In genomic region chr9:15045084-15045669, GRCm38 (mm10) we compare ENCODE assay signal across 8 mouse cellular contexts. TPM values are rescaled to one million over a fixed set of nuclear protein-coding genes. Genes with fewer than 3 reads are reported as not detected.
DNase-seq lines count a peak whose midpoint lies in the region; ATAC-seq and TF ChIP-seq lines count a peak whose summit lies in the region.

Gene Panx1 (minus strand): TSS chr9:15045478.

- H3K36me3 ChIP-seq in CH12.LX (replicated peaks in 1 of 2; ENCODE audit: control insufficient read depth in 1 of 2, insufficient read depth in 1 of 2, low read length in 1 of 2), result peaks cover 0 to 22% of the 10 kb centered on the region in 2 experiments
- H3K36me3 ChIP-seq in hindbrain, embryonic 13.5 days, result peaks cover 8% of the 10 kb centered on the region; the same call in 1 of the 2 replicates

- dilution Hi-C loops in CH12.LX (cut with MboI; ENCODE audit: extremely low pct_ligation_motif_present, extremely low pct_unique_long_range_greater_than_20kb, low sequenced_read_pairs), result no loop called here

- peak; percentile 79 for TF ChIP-seq POLR2A in CH12.LX (IDR thresholded peaks at IDR 0.05; ENCODE audit: low read depth, low read length)
- peak; percentile 76; the same call in 1 of the 2 replicates for TF ChIP-seq POLR2A in brain, embryonic 14.5 days (IDR thresholded peaks at IDR 0.05; ENCODE audit: borderline replicate concordance, extremely low read depth, insufficient read depth, insufficient read length, poor library complexity, severe bottlenecking)

- no peaks in the 10 kb centered on the region for H3K9me3 ChIP-seq in CH12.LX (replicated peaks; ENCODE audit: low read length)
- no peaks in the 10 kb centered on the region for H3K9me3 ChIP-seq in hindbrain, embryonic 13.5 days

- DNase-seq in CH12.LX (ENCODE audit: extremely low read depth), result peak; percentile 74
- peak; percentile 96 for DNase-seq in brain, embryonic 14.5 days (ENCODE audit: low read depth)
- peak; percentile 35 to 38 for DNase-seq in frontal cortex, postnatal 25 days (ENCODE audit: low spot score in 2 of 2)
- peak; percentile 52 to 60 for DNase-seq in layer of hippocampus, postnatal 25 days (ENCODE audit: extremely low spot score in 1 of 2, low spot score in 1 of 2)
- peak; percentile 73 for DNase-seq in lung, postnatal 36 days
- DNase-seq in retina, postnatal 1 day, result peak; percentile 88
- DNase-seq in thymus, postnatal 36 days, result peak; percentile 82 to 85

- ATAC-seq in hindbrain, embryonic 13.5 days (ENCODE audit: low FRiP score), result peak; percentile 94

- H3K4me2 ChIP-seq in CH12.LX (ENCODE audit: insufficient read depth, low read depth, poor library complexity, severe bottlenecking), result peak within 1 kb of the TSS; percentile 62
- peak within 1 kb of the TSS; percentile 76 for H3K4me2 ChIP-seq in hindbrain, embryonic 13.5 days

- no peak for TF ChIP-seq EP300 in CH12.LX (IDR thresholded peaks at IDR 0.05; ENCODE audit: low read length)

- in situ Hi-C loops in CH12.LX (cut with MboI; ENCODE audit: low pct_ligation_motif_present, low pct_unique_long_range_greater_than_20kb, low sequenced_read_pairs), result no loop called here

- no peaks in the 10 kb centered on the region for H3K27me3 ChIP-seq in CH12.LX (replicated peaks)
- H3K27me3 ChIP-seq in hindbrain, embryonic 13.5 days, result no peaks in the 10 kb centered on the region

- H3K79me2 ChIP-seq in CH12.LX (replicated peaks; ENCODE audit: control insufficient read depth, extremely low read depth, insufficient read depth, poor library complexity, severe bottlenecking), result no peaks in the 10 kb centered on the region

- H3K4me3 ChIP-seq in CH12.LX (replicated peaks in 1 of 3; ENCODE audit: low read depth in 2 of 3, low read length in 2 of 3, poor library complexity in 1 of 3), result peak within 1 kb of the TSS; percentile 53 to 86 (median 82)
- H3K4me3 ChIP-seq in hindbrain, embryonic 13.5 days, result peak within 1 kb of the TSS; percentile 75

- peak within 1 kb of the TSS; percentile 63 for H3K9ac ChIP-seq in CH12.LX (ENCODE audit: insufficient read depth, low read depth)
- peak within 1 kb of the TSS; percentile 93 for H3K9ac ChIP-seq in hindbrain, embryonic 13.5 days

- H3K27ac ChIP-seq in CH12.LX (ENCODE audit: insufficient read depth, low read depth), result no peak within 1 kb of the TSS; the same call in 1 of the 2 replicates
- peak within 1 kb of the TSS; percentile 96 for H3K27ac ChIP-seq in hindbrain, embryonic 13.5 days

- no peak for TF ChIP-seq CTCF in CH12.LX (conservative IDR thresholded peaks at IDR 0.05 in 1 of 2, IDR thresholded peaks at IDR 0.05 in 1 of 2; ENCODE audit: low read depth in 2 of 2, low read length in 2 of 2)
- no peak for TF ChIP-seq CTCF in brain, embryonic 14.5 days (IDR thresholded peaks at IDR 0.05; ENCODE audit: borderline replicate concordance, extremely low read depth, insufficient read depth, insufficient read length)

- no peak for TF ChIP-seq RAD21 in CH12.LX (IDR thresholded peaks at IDR 0.05; ENCODE audit: low read depth, low read length)

- WGBS in hindbrain, embryonic 13.5 days, result under 1% methylated on average over 57 of the region's 68 CpGs

- H3K4me1 ChIP-seq in CH12.LX (ENCODE audit: control insufficient read depth in 1 of 2, insufficient read depth in 2 of 2), result peaks cover 9 to 45% of the 10 kb centered on the region in 2 experiments
- peaks cover 50% of the 10 kb centered on the region for H3K4me1 ChIP-seq in hindbrain, embryonic 13.5 days (replicated peaks)

TF ChIP-seq in CH12.LX, 34 proteins besides CTCF, POLR2A, EP300 and RAD21:
- peak; percentile 40; the same call in 1 of the 2 replicates for TF ChIP-seq NRF1 (IDR thresholded peaks at IDR 0.05; ENCODE audit: low read depth, low read length)
- TF ChIP-seq RCOR1 (conservative IDR thresholded peaks at IDR 0.05; ENCODE audit: low read depth, low read length), result no peak
- no peak for TF ChIP-seq USF1 (IDR thresholded peaks at IDR 0.05; ENCODE audit: low read depth, low read length)
- TF ChIP-seq CHD2 (IDR thresholded peaks at IDR 0.05; ENCODE audit: low read length), result no peak
- peak; percentile 69 for TF ChIP-seq MXI1 (IDR thresholded peaks at IDR 0.05; ENCODE audit: low read depth, low read length)
- no peak for TF ChIP-seq MAZ (IDR thresholded peaks at IDR 0.05; ENCODE audit: low read depth, low read length)
- TF ChIP-seq SMC3 (IDR thresholded peaks at IDR 0.05; ENCODE audit: low read depth, low read length), result no peak
- TF ChIP-seq KAT2A (IDR thresholded peaks at IDR 0.05; ENCODE audit: insufficient replicate concordance, low read length), result no peak
- TF ChIP-seq E2F4 (IDR thresholded peaks at IDR 0.05; ENCODE audit: insufficient replicate concordance, low read depth, low read length), result no peak
- no peak for TF ChIP-seq ZC3H11A (IDR thresholded peaks at IDR 0.05; ENCODE audit: low read depth, low read length)
- peak; percentile 88 for TF ChIP-seq UBTF (IDR thresholded peaks at IDR 0.05; ENCODE audit: low read depth, low read length)
- TF ChIP-seq JUND (conservative IDR thresholded peaks at IDR 0.05; ENCODE audit: low read depth, low read length), result no peak
- no peak for TF ChIP-seq ZNF384 (IDR thresholded peaks at IDR 0.05; ENCODE audit: low read depth, low read length)
- peak; percentile 89 for TF ChIP-seq ELF1 (IDR thresholded peaks at IDR 0.05; ENCODE audit: low read depth, low read length)
- TF ChIP-seq SIN3A (IDR thresholded peaks at IDR 0.05; ENCODE audit: low read length), result peak; percentile 76
- peak; percentile 69 for TF ChIP-seq BHLHE40 (IDR thresholded peaks at IDR 0.05; ENCODE audit: low read depth, low read length)
- no peak for TF ChIP-seq PAX5 (IDR thresholded peaks at IDR 0.05; ENCODE audit: low read length)
- no peak for TF ChIP-seq ZKSCAN1 (IDR thresholded peaks at IDR 0.05; ENCODE audit: borderline replicate concordance, low read depth, low read length)
- no peak for TF ChIP-seq MEF2A (IDR thresholded peaks at IDR 0.05; ENCODE audit: borderline replicate concordance, low read depth, low read length)
- no peak for TF ChIP-seq CHD1 (IDR thresholded peaks at IDR 0.05; ENCODE audit: low read depth, low read length)
- TF ChIP-seq MAFK (IDR thresholded peaks at IDR 0.05; ENCODE audit: insufficient replicate concordance, low read length), result no peak
- TF ChIP-seq POLR2AphosphoS2 (IDR thresholded peaks at IDR 0.05; ENCODE audit: low read depth, low read length), result no peak
- peak; percentile 76 for TF ChIP-seq NELFE (IDR thresholded peaks at IDR 0.05; ENCODE audit: low read depth, low read length)
- TF ChIP-seq GABPA (IDR thresholded peaks at IDR 0.05; ENCODE audit: insufficient replicate concordance, low read depth, low read length), result no peak
- TF ChIP-seq JUN (IDR thresholded peaks at IDR 0.05; ENCODE audit: insufficient read depth, low read depth, low read length), result no peak
- no peak for TF ChIP-seq USF2 (conservative IDR thresholded peaks at IDR 0.05; ENCODE audit: low read depth, low read length)
- TF ChIP-seq TCF12 (IDR thresholded peaks at IDR 0.05; ENCODE audit: low read depth, low read length), result peak; percentile 40; the same call in 1 of the 2 replicates
- TF ChIP-seq TBP (conservative IDR thresholded peaks at IDR 0.05; ENCODE audit: low read depth, low read length), result no peak
- no peak for TF ChIP-seq MYC (IDR thresholded peaks at IDR 0.05; ENCODE audit: low read depth, low read length)
- TF ChIP-seq MAX (IDR thresholded peaks at IDR 0.05; ENCODE audit: low read length), result peak; percentile 84; the same call in 1 of the 2 replicates
- peak; percentile 39; the same call in 1 of the 2 replicates for TF ChIP-seq IRF4 (IDR thresholded peaks at IDR 0.05; ENCODE audit: low read depth, low read length)
- peak; percentile 60; the same call in 1 of the 2 replicates for TF ChIP-seq ETS1 (conservative IDR thresholded peaks at IDR 0.05; ENCODE audit: low read depth, low read length)
- TF ChIP-seq ZMIZ1 (IDR thresholded peaks at IDR 0.05; ENCODE audit: low read depth, low read length), result peak; percentile 24; the same call in 1 of the 2 replicates
- peak; percentile 44; the same call in 1 of the 2 replicates for TF ChIP-seq HCFC1 (IDR thresholded peaks at IDR 0.05; ENCODE audit: low read depth, low read length)

RNA-seq across cellular contexts. Expression of gene Panx1, which starts in this region (rescaled TPM):
- 15.6 and 19.7 TPM in 2 replicates for total RNA-seq in CH12.LX (2012; rRNA removed)
- total RNA-seq in CH12.LX (2014; rRNA removed), result 20.0 and 27.9 TPM in 2 replicates
- polyA plus RNA-seq in CH12.LX (2012; ENCODE audit: insufficient read length, low read depth), result 40.0 and 54.0 TPM in 2 replicates
- 177 and 179 TPM in 2 replicates for polyA plus RNA-seq in brain, embryonic 14.5 days (2012; rRNA removed)
- polyA plus RNA-seq in hindbrain, embryonic 13.5 days (2015; fragmentation: Nextera tagmentation; extraction: Ambion mirVana), result 148 and 152 TPM in 2 replicates
- 10 to 100 TPM; 35.4 to 41.6 TPM for total RNA-seq in layer of hippocampus, postnatal 25 days (2021)

Comparison
In these comparisons a context has a peak if more than half of its experiments do, and no peak if none do; other contexts are left out.
1. DNase-seq: peak in every context shown above with its lines; median percentile 96 in brain, embryonic 14.5 days; 88 in retina, postnatal 1 day; 84 in thymus, postnatal 36 days; 74 in CH12.LX; 73 in lung, postnatal 36 days; 56 in layer of hippocampus, postnatal 25 days; 36 in frontal cortex, postnatal 25 days.